Mouse (Mus musculus) left cerebral cortex, postnatal 10 days (tissue): Measurements from ENCODE around the gene Zfp710. TPM values are rescaled to one million over a fixed set of nuclear protein-coding genes. Genes with fewer than 3 reads are reported as not detected.
"Not testable (repeated sequence)": the region's sequence is repeated elsewhere in the genome, so short reads cannot be mapped to it uniquely, and the experiment has no call there.

Experiments
- DNase-seq, 2 experiments: peaks; one replicate each; pipeline ENCODE4 v3.0.0; 2021 to 2022; ENCODE audit warnings: low spot score in 2 of 2, mixed read lengths in 1 of 2; ENCODE audit errors: extremely low spot score in 1 of 2
- intact Hi-C: fragments of 180-260 bp; cut with DNase I; formaldehyde crosslinking; loops from one replicate; pipeline ENCODE4 v1.15.1; 2025
- total RNA-seq, 2 experiments: library from RNA; stranded (reverse); gene quantifications; 2 replicates each; pipeline ENCODE4 v1.2.3; 2021

The Zfp710 gene
- 10 to 100 TPM; 15.8 to 16.7 TPM for total RNA-seq

DNA sequence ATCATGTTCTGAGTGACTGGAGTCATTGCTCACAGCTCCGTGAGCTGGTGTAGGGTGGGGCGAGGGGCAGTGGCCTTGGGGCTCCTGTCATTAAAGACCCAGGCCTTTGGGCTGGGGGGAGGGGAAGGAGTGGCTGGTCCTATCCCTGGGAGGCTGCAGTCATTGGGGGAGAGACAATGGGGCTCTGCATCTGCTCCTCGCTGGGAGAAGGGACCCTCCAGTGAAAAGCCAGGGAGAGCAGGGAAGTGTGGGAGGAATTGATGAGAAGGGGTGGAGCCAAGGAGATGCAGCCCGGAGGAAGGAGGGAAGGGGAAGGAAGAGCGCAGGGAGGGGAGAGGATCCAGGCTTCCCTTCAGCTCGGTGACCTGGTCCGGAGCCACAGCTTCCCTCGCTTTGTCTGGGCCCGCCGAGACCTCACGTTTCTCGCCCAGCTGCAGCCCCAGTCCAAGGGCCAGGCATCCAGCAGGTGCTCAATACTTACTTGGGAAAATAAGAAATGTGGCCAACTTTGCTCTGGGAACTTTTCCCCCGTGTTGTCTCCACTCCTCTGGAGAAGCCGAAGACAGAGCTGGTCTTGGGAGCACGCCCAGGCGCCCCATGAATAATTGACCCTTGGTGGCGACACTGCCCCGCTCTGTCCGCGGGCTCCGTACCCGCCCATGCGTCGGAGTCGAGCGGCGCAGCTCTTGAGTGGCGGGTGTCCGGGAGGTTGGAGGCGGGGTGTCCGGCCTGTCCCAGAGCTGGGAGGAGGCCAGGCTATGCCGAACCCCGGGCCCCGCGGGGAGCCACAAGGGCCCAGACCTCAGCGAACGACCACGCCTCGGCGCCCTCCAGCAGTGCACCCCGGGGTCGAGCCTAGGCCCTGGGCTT lies at the start of gene Zfp710:
Gene Zfp710 (plus strand): TSS at position 294 of the 870 bp plus-strand sequence.
- intact Hi-C loops = loop anchor here (5.0 kb wide), 2 partner anchors 58 to 97 kb away; no protein-coding TSS in a partner anchor
- peak; percentile 78 to 93 for DNase-seq

DNA sequence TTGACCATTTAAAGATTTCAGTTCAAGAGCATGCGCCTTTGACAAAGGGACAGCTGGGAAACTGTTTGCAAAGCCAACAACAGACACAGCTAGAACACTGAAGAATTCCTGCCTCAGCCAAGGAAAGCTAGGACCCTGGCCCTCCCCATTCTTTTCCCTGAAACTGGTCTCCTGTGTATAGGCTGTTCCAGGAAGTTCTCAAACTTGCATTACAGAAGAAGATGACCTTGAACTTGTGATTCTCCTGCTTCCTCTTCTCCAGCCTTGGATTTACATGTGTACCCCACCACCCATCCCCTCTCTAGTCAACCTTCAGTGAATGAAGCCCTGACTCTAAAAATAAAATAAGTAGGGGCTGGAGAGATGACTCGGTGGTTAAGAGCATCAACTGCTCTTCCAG lies 49.3 kb upstream of the Zfp710 start:
- intact Hi-C loops = no loop called here
- DNase-seq = no peak

DNA sequence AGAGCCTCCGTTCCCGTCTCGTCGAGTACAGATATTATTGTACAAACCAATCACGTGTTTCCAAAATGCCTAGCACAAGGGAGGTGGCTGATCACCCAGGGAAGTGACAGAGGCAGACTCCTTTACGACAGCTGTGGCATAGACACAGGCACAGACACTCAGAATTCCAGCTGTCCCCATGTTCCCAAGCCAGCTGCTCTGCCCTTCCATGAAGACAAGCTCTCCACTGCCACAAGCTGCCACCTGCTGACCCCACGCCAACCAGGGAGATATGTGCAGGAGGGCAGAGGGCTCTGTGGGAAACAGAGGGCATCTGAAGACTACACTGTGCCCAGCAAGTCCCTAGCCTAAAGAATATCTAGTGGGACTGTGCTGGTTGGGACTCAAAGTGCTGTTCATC lies 37.9 kb upstream of the Zfp710 start:
- DNase-seq = no peak
- intact Hi-C loops = no loop called here

DNA sequence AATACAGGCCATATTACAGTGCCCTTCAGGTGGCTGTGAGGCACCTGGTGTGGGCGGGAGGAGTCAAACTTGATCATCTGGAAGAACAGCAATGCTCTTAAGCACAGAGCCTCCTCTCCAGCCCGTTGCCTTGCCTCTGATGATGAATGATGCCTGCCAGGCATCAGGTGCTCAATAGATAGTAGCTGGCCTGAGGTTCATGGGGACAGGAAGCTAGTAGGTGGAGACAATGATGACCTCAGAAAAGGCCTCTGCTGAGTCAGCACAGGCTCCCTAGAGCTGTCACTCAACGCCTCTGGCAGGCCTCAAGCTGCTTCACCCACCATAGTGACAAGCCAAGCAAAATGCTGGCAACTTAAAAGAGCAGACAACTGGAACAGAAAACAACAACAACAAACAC lies 36.9 kb upstream of the Zfp710 start:
- DNase-seq = no peak
- intact Hi-C loops = no loop called here

DNA sequence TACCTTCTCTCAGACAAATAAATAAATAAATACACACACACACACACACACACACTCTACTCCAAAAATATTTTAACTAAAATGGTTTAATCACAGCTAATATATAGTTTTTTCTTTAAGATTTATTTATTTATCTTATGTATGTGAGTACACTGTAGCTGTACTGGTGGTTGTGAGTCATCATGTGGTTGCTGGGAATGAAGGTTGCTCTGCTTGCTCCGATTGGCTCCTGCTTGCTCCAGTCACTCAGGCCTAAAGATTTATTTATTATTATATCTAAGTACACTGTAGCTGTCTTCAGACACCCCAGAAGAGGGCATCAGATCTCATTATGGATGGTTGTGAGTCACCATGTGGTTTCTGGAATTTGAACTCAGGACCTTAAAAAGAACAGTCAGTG lies 36.1 kb upstream of the Zfp710 start:
- DNase-seq, intact Hi-C loops: not testable (repeated sequence)

DNA sequence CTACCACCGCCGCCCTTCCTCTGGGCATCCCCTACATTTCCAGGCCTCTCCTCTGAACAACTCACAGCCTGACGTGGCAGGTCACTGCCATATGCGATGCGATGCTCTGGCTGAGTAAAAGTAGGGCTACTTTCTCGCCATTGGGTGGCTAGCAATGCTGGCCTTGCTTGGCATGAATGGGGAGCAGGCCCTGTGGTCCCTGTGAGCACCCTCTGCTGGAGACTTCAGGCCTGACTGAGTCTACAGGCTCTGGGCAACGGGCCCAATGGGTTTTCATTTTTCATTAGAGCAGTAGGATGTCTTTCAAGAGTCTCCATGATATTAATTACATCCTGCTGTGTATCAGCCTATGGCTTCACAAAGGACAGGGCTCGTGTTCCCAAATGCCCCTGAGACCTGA lies 30.1 kb upstream of the Zfp710 start:
- peak in 1 of 2 experiments; percentile 67 for DNase-seq
- intact Hi-C loops = loop anchor here (10.0 kb wide), 1 partner anchor 200 kb away; the partner anchor contains the start of gene Mesp1

DNA sequence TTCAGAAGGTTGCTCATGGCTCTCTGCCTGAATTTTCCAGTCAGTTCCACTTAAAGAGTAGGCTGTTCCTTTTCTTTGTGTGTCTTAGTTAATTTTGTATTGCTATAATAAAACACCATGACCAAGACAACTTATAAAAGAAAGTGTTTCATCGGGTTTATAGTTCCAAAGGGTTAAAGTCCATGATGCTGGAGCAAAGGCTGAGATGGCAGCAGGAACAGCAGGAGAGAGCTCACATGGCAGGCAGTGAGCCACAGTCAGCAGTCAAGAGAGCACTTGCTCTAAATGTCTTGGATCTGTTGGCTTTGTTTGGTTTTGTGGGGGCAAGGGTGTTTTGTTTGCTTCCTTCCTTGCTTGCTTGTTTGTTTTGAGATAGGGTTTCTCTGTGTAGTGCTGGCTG lies 26.9 kb upstream of the Zfp710 start:
- intact Hi-C loops = loop anchor here (10.0 kb wide), 1 partner anchor 203 kb away; the partner anchor contains the start of gene Mesp1
- no peak for DNase-seq

DNA sequence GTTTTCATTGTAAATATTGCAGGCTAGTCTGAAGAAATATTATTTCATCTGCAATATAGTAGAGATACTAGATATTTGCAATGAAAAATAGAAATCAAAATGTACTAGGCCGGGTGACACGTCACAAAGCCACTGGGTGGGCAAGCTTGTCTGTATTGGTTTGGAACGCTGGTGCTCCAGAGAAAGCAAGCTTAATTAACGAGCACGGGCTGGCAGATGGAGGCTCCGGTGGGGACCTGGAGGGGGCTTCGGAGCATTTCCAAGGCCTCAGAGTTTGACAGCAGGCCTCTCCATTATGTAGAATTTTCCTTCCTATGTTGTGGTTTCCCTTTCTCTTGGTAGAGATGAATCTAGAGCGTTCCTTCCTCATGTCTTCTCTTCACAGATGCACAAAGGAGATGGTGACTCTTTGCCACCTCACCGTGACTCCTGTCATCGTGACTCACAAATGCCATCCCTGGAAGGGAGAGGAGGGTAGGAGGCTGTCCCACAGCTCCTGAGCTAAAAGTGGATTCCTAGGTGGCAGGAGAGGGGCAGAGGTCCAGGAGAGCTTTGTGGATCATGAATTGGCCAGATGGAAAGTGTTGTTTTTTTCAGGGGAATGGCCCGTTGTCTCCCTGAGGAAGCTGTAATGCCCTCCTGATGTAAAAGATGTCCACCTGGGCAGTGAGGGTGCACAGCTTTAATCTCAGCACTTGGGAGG lies 22.1 kb upstream of the Zfp710 start:
- no peak for DNase-seq
- intact Hi-C loops = no loop called here

DNA sequence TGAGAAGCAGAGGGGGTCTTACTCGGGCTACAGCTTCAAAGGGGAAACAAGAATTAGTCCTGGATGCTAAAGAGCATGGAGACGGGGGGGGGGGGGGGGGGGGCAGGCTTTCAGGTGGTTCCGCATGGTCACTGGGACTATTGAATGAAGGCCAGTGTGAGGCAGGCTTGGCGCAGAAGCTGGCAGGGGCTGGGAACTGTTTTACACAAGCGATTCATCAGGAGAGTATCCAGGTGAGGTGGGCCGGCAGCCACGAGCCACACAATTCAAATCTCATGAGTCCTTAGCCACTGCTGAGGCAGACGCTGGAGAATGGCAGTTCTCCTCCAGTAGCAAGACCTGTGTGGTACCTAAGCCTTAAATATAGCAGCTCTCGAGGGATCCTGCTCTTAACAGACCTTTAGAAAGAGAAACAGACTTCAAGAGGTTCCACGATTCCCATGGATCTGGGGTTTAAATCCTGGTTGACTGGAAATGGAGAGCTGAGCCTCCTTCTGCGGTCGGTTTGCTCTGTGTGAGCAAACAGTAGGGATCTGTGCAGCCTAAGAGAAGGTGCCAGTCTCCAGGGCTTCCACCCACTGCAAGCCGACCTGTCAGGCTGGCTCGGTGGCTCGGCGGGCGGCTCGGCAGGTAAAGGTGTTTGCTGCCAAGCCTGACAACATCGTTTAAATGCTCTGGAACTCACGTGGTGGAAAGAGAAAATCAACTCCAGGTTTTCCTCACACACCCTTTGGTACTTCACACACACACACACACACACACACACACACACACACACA lies 19.6 kb upstream of the Zfp710 start:
- DNase-seq = peak in 1 of 2 experiments; percentile 23
- intact Hi-C loops = no loop called here

DNA sequence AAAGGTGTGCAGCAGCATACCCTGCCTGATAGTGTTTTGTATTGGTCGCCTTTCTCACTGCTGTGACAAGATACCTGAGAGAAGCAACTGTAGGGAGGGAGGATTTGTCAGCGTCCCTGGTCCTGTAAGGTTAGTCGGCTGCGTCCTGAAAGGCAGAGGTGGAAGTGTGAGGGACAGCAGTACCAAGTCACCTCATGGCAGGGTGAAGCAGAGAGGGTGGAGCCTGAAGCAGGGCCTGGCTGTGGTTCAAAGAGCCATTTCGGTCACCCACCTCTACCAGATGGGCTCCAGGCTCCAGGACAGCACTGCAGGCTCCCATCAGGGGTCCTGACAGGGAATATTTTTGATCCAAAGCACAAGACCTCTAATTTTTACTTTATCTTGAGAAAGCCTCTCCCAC lies 13.9 kb upstream of the Zfp710 start:
- intact Hi-C loops = no loop called here
- DNase-seq = no peak

DNA sequence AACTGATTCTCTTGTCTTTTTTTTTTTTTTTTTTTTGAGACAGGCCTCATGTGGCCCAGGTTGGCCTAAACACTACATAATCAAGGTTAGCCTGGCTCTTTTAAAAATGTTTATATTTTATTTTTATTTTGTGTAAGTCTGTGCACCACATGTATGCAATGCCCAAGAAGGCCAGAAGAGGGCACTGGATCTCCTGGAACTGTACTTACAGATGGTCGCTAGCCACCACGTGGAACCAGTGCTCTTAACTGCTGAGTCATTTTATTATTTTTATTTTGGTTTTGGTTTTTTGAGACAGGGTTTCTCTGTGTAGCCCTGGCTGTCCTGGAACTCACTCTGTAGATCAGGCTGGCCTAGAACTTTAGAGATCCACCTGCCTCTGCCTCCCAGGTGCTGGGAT lies 13.1 kb upstream of the Zfp710 start:
- peak in 1 of 2 experiments; percentile 47 for DNase-seq
- intact Hi-C loops = no loop called here

DNA sequence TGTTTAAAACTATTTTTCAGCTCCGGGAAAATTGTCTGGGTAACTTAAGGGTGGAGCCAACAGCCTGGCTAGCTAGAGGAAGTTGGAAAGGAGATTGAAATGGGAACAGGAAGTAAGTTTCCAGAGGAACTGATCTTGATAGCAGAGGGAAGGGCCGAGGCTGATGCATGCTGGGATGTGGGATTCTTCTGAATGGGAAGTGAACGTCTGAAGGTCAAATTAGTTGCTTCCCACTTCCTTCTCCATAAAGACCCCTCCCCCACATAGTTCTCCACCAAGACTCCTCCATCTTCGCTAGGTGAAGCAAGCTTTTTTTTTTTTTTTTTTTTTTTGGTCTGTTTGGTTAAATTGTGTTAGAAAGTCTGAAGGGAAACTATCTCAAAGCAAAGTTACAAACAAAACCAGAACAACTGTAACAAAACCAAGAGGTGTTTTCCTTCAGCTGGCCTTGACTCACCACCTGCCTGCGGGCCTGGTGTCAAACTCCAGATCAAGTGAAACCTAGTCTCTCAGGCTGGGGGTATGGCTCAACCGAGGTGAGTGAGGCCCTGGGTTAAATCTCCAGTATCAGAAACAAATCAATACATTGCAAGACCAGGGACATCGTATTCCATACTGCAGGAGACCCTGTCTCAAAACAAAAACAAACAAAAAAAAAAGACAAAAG lies 10.6 kb upstream of the Zfp710 start:
- no peak for DNase-seq
- intact Hi-C loops = no loop called here

DNA sequence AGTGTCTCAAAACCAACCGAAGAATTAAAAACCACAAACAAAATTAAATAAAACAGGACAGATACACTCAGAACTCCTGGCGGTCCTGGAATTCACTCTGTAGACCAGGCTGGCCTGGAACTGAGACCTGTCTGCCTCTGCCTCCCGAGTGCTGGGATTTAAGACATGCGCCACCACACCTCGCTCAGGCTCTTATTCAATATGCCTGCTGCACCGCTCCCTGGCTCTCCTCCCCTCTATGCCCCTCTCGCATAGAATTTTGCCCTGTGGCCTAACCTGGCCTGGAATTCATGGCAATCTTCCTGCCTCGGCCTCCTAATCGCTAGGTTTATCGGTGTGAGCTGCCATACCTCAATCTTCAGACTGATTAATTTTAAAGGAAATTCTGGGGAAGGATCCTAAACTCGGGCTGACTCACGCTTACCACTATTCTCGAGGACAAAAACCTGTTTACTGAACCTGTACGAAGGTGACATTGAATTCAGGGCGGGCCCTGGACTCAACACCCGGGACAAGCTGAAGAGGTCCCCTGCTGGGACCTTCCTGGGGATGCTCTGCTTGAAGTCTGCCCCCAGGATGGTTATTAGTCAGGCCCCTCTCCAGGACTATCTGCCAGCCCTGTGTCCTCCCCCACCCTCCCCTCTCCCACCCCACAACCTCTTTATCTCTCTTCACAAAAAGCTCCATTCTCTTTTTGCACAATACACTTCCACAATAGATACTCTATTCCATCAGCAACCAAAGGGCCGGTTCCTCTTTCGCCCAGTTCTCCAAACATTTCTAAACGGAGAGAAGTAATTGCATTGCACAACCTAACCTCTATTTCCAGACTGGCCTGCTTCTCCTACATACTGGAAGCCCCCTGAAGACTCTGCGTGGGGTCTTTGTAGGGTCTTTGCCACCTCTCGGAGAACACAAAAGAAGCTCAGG lies 9.5 kb upstream of the Zfp710 start:
- intact Hi-C loops = no loop called here

DNA sequence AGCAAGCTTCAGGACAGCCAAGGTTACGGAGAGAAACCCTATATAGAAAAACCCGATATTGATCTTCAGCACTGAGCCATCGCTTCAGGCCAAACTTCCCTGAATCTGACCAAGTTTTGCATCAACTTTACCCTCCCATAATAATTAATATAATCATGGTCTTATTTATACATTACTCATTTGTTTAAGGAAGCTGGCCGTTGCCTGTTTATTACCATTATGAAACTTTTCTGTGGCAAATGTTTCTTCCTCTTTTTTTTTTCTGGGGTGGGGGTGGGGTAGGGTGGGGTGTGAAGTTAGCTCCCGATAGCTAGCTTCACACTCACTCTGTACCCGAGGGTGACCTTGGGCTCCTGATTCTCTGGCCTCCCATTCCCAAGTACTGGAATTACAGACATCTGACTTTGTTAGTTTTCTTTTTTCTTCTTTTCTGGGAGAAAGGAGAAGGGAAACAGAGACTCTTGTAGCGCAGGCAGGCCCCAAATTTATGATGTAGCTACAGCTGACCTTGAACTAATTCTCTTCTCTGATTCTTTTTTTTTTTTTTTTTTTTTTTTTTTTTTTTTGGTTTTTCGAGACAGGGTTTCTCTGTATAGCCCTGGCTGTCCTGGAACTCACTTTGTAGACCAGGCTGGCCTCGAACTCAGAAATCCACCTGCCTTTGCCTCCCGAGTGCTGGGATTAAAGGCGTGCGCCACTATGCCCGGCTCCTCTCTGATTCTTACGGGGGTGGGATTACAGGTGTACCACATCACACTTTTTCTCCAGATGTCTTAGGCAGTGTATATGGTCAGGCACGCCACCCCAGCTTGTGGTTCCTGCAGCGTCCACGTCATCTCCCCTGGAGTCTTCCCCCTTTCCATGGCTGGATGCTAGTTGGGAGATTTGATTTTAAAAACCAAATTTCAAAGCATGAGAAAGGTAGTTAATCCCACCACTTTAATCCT lies 5.8 kb upstream of the Zfp710 start:
- intact Hi-C loops = no loop called here

More for the DNA sequence above, 9.5 kb upstream of the Zfp710 start:
- DNase-seq = no peak

DNA sequence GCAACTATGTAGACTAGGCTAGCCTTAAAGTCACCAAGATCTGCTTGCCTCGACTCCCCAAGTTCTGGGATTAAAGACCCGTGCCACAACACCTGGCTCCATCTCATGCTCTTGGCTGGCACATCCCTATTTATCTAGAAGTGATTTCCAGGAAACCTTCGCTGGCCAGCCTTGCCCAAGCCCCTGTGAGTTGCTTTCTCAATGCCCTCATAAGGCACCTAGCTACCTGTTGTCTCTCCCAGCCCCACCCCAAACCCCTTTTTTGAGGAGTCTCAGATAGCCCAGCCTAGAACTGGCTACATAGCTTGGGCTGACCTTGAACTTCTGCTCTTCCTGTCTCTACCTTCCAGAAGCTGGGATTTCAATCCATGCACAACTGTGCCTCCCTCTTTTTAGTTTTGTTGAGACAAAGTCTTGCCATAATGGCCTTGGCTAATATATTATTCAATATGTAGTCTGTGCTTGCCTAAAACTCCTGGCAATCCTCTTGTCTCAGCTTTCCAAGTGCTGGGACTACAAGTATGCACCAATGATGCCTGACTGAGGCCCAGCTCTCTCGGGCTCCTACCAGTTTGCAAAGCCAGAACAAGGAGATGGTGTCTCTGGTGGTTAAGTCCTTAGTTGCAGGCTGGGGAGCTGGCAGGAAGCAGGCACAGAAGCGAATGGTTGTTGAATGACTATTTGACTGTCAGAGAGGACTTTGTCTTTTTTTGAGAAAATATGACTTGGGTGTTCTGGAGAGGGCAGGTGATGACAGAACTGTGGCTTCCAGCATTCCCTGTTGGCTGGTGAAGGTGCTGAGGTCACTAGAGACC lies 786 bp upstream of the Zfp710 start:
- DNase-seq = peak in 1 of 2 experiments; percentile 49
- intact Hi-C loops = loop anchor here (5.0 kb wide), 1 partner anchor 97 kb away; no protein-coding TSS in a partner anchor

More for the DNA sequence above, 5.8 kb upstream of the Zfp710 start:
- DNase-seq = no peak
